Mouse (Mus musculus) neutrophil, adult 5-6 weeks (primary cell): Measurements from ENCODE around the gene Sertad4. TPM values are rescaled to one million over a fixed set of nuclear protein-coding genes. Genes with fewer than 3 reads are reported as not detected.

ENCODE experiments used
- ATAC-seq: fragments of 151-379, 151-347 bp; 2 replicates; pipeline ENCODE4 v1.8.0; 2017; ENCODE audit warnings: mild to moderate bottlenecking, moderate TSS enrichment; ENCODE audit not compliant: insufficient number of reproducible peaks, poor library complexity, low FRiP score, severe bottlenecking; ENCODE audit errors: extremely low read depth
- total RNA-seq: library from RNA; stranded (forward); fragments of 200-1000 nt; gene quantifications from 2 replicates; pipeline ENCODE4 v1.2.3, GENCODE M21; 2017

The Sertad4 gene
- total RNA-seq, 1 experiment from 2014 or later, result not detected

DNA sequence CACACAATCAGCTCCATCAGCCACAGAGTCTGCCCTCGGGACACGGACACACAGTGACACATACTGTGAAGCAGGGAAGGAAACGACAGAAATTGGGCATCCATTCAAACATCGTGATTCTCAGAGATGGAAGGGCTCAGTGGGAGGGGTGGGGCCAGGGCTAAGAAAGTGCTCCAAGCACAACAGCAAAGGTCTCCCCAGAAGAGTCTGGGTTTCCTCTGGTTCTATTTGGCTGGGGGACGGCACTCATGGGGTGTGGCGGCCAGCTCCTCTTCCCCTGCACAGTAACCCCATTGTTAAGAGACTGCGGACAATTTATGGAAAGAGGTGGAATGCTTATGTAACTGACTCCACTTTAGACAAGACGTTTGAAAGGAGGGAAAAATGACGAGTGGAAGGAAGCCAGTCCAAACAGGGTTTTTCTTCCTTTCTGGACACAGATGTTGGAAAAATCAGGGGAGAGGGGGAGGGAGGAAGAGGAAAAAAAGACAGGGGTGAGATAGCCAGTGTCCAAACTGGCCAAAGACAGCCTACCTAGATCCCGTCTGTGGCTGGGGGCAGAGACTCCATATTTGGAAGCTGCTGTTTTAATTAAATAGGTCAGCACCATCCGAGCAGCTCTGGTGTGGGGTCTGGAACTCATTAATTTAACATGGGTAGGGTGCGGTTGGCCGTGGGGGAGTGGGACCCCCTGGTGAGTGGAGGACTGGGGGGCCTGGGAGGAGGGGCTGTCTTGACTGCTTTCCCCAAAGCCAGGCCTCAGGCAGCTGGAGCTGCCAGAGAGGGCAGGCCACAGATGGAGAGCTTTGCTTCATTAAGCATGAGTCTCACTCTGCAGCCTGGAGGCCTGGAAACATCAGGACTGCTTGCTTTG lies 32.7 kb downstream of the Sertad4 start:
- no peak for ATAC-seq

DNA sequence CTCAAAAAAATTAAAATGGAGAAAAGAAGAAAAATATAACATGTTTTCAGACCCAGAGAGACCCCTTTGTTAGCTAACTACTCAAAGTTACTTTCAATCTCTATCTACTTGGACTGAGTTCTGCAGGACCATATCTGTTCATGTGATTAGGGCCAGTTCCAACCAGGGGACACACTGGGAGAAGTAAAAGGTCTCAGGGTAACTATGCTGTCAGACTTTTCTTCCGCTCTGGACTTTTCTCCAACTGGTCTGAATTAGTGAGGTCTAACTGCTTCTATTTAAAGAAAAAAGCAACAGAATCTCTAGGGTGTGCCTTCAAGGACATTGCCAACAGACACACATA lies 33.3 kb downstream of the Sertad4 start:
- no peak for ATAC-seq

DNA sequence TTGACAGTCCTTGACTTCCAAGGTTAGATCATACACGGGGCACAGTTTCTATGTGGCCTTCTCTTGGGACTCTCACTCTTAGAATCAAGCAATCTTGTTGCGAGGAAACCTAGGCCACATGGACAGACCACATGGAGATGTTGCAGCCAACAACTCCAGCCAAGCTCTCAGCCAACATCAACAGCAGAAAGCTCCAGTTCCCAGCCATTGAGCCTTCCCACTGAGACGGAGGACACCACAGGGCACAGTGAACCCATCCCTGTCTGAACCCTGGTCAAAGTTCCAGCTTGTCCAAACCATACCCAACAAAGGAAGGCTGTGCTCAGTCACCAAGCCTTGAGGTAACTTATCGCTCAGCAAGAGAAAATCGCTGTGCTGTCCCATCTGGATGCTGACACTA lies 37.2 kb downstream of the Sertad4 start:
- no peak for ATAC-seq

DNA sequence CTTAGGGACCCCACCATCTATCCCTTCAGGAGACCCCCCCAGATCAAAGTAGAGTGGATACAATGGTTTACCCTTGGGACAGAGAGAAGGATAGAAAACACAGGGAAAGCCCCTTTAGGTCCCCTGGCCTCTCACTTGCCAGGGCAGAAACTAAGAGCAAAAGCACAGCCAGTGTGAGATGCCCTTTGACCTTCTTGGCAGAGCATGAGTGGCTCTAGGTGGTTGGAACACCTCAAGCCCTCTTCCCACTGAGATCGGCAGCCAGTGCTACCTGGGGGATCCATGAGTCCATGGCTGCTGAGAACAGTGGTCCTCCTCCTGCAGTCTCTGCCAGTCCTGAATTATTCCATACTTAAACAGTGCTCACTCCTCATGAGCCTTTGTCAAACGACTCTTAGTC lies 39.8 kb downstream of the Sertad4 start:
- ATAC-seq, result no peak

DNA sequence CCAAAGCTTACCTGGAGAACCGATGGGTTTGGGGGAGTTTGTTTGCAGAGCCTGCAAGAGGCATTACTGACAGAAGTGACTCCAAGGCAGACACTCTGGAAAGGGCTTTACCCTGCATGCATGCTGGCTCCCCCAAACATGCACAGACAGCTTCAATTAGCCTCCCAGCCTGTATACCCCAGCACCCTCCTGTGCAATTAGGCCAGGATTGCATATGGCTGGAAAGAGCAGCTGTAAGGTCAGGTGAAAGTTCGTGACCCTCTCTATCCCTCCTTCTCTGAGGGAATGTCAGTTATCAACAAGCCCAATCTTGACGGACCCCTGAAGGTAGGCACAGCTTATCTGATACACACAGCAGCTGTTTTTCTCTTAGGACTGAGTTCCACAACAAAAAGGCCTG lies 40.9 kb downstream of the Sertad4 start:
- ATAC-seq, result no peak

DNA sequence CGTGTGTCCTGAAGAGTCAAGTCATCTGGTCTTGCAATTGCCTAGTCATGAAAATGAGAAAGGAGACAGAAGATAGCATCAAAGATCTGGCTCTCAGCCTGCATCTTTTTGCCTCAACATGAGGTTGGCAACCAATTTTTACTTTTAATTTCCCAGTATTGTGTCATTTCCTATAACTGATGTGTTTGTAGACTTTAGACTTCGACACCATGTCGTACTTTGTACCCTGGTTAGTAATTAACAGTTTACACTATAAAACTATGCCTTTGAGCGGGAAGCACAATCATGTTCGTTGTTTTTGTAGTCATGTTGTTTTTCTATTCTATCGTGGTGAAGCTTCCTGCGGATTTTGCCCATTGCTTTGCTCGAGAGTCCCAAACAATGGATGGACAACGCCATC lies 42.8 kb downstream of the Sertad4 start:
- no peak for ATAC-seq

DNA sequence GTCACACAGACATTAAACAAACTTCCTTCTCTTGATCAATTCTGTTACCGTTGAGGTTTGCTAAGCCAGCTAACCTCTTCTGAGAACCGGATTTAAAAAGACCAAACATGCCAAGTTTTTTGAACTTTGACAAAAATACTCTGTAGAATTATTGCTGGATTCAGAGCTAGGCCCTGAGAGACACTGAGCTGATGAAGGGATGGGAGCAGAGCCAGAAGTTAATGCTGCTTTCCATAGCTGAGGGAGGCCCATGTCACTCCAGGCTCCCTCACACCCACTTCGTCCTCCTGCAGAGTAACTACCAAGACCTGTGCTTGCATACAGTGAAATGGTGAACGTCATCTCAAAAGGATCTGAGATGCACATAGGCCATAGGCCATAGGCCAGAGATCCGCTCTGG lies 43.3 kb downstream of the Sertad4 start:
- no peak for ATAC-seq

DNA sequence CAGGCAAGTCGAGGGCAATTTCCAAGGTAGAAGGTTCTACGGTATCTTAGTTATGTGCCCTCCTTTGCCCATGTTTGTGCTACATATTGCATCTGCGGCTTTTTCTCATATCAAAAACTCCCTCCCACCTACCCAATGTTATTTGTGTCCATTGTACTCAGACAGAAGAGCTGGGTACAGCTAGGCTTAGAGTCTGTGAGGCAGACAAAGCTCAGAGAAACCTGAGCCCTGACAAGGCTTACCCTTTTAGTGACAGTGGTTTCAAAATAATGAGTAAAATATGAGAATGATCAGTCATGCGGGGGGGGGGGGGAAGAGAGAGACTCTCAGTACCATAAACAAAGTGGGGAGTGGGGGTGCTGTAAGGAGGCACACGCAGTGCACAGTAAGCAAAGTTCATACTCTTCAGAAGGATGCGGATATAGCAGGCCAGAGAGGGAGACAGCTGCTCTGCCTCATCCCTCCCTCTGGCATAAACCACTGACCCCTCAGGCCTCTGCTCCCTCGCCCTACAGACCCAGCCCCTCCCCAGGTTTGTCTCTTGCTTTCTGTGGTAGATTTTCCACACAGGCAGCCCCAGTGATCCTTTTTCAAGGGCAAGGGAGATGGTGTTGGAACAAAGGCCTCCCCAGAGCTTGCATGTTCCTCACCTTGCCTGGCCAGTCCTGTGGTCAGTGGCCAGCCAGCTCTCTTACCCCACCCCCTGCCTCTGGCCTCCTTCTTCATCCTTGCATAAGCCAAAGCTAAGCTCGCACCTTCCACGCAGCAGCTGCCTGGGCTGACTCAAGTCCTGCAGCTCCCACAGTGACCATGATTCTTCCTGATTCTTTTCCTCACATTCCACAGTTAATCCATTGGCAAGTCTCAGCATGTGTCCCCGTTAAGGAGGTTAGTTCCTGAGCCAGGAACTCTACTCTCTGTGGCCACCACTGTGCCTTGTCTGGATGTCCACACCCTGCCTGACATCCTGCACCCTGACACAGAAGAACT lies 49.1 kb downstream of the Sertad4 start:
- ATAC-seq, result no peak

DNA sequence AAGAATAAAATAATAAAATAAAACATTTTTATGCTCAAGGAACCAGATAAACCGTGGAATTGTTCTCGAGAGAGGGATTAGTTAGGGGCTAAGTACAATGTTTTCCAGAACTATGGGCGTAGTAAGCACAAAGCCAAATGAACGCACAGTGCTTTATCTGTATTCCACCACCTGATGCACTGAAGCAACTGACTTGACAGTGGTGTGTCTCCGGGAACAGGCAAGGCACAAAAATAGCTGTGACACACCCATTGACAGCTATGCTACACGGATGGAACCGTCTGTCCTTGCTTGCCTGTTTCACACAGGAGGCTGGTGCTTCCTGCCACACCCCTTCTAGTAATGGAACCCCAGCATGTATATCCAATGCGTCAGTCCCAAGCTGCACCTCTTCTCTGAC lies 55.2 kb downstream of the Sertad4 start:
- ATAC-seq, result no peak

DNA sequence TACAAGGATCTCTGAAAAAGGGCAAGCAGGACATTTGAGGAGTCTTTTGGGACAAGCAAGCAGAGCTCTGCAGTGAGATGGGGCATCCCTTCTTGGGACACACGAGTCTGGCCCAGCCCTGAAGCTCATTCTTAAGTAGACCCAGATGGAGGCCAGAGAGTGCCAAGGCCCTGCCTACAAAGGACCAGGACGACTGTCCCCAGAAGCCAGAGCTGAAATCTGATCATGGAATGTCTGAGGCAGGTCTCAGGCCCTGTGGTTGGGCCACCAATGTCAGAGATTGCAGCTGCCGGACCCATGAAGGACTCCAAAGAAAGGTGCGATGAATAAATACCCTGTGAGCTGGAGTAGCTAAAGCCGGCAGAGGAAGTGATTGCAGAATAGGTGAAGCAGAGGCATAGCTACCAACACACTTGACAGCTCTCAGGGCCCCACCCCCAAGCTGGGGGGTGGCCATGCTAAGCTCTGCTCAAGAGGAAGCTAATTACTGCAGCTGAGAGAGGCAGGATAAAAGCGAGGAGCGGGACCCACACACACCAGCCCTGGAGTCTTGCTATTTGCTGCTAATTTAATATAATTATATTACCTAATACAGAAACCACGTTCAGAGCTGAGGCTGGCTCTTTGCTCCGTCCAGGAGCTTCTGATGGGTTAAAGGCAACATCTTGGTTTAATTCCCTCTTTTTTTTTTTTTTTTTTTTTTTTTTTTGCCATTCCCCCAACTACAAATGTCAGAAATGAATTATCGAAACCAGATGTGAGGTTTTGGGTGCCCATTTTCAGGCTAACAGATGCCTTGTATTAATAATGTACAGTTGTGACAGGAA lies 56.2 kb downstream of the Sertad4 start:
- no peak for ATAC-seq

DNA sequence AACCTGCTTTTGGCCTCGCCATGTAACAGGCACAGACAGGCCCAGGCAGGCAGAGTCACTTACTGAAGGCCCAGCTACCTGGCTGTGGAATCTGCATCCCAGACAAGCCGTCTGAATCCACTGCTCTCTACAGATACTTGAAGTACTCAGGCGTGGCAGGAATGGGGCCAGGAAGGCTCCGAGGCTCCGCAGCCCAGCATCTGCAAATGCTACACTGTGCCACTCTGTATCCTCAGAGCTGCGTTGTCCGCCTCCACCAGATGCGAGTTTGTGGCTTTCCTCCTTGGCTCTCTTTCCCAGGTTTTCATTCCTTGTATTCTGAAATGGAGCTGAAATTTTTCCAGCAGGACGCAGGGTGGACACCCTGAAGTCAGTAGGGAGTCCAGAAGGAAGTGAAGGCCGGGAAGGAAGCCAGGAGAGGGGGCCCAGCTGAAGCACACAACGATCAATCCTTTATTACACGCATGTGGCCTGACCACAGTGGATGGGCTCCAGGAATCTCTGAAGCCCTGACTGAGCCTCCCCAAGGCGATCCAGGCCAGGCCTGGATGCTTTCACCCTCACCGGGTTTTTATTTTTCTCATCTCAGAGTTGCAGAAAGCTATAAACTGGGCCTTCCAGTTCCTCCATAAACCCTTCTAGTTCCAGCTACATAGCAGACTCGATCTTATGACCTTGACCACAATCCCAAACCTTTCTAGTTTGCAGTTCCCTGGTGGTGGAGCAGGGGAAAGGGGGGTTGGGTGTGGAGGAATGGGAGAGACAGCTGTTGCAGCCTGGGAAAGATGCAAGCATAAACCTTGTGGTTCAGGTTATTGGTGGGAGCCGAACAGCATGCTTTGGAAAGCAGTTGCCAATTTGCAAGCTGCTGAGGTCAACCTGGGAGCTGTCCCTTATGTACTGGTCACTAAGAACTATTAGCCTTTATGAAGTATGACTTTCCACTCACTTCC lies 57.1 kb downstream of the Sertad4 start:
- no peak for ATAC-seq

DNA sequence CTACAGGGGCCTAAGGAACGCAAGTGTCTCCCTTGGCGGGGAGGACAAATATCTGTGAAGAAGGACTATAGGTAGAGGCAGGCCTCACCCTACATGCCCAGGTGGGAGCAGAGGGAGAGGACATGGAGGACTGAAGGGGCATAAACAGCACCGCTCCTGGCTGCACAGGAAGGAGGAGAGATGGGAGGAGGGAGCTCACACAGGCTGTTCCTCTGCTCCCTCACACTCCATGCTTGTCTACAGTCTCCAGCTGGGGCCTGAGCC lies 58.6 kb downstream of the Sertad4 start:
- no peak for ATAC-seq

DNA sequence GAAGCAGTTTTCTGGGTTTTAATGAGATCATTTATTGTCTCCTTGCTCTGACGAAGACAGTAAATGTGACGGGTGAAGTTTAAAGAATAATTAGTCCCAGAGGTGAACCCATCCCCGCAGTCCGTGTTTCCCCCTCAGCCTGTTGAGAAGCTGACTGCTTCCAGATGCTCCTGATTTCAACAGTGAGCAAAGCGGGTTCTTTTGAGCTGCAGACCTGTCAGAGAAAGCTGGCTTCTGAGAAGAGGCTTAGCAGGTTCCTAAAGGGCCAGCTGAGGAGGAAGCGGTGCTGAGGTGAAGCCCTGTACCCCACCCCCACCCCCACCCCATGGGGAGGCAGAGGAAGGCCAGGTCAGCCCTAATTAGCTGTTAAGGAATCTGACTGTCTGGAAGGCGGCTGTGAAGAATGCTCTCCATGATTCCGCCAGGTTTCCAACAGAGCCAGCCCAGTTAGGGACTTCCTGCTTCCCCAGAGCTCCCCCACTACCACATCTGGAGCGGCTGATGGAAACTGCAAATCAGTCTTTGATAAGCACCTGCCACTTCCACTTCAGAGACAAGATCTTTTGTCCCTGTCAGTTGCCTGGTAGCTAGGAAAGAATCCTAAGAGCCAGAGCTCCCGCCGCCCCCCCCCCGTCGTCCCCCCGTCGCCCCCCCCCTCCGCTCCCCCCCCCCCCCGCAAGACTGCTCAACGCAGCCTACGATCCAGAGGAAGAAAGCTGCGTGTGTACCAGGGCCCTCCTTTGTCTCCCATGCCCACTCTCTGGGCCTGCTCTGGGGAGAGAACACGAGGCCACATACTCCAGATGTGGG lies 59.1 kb downstream of the Sertad4 start:
- ATAC-seq, result no peak

DNA sequence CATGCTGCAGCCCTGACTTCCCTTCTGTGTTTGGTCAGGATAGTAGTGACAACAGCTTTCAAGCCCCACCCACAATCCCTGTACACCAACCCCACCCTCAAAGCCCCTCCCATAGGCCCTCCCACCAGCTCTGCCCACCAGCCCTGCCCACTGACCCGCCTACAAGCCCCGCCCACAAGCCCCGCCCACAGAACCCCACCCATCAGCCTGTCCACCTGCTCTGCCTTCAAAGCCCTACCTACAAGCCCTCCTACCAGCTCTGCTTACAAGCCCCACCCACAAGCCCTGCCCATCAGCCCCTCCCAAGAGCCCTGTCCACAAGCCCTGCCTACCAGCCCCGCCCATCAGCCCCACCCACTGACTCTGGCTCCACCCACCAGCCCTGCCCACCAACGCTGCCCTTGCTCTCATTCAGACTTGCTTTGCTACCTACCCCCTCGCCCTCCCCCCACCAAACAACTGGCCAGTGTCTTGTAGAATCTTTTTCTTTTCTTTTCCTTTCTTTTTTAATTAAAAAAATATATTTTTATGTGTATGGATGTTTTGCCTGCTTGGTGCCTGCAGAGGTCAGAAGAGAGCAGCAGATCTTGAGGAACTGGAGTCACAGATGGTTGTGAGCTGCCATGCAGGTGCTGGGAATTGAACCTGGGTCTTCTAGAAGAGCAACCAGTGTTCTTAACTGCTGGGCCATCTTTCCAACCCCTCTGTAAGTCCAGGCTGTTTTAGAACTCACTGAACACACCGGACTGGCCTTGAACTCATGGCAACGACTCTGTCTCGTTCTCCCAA lies 60.4 kb downstream of the Sertad4 start:
- no peak for ATAC-seq
